Mouse (Mus musculus) right cerebral cortex, adult 2 months (tissue): ENCODE measurements around the gene Gm29666.
A peak's percentile ranks its signal among the peaks of the same experiment; 100 is the strongest.

Experiments
- DNase-seq, 2 experiments: peaks; one replicate each; pipeline ENCODE4 v3.0.0; 2021 to 2022; ENCODE audit warnings: low spot score in 2 of 2

Gene Gm29666

GRCm38 (mm10) chr15:84919938-84920337 lies at the start of gene Gm29666:
Gene Gm29666 (minus strand): TSS chr15:84920038.
- no peak for DNase-seq

GRCm38 (mm10) chr15:84968534-84968933 lies 48.7 kb upstream of the Gm29666 start:
- no peak for DNase-seq

- no peak for DNase-seq
Observed at GRCm38 (mm10) chr15:84965575-84966360, 45.9 kb upstream of the Gm29666 start.

GRCm38 (mm10) chr15:84964771-84965170 lies 44.9 kb upstream of the Gm29666 start:
- no peak for DNase-seq

- no peak for DNase-seq
Observed at GRCm38 (mm10) chr15:84962518-84962917, 42.7 kb upstream of the Gm29666 start.

- peak; percentile 77 for DNase-seq
Observed at GRCm38 (mm10) chr15:84960692-84961091, 40.9 kb upstream of the Gm29666 start.

GRCm38 (mm10) chr15:84959891-84960290 lies 40.1 kb upstream of the Gm29666 start:
- no peak for DNase-seq

GRCm38 (mm10) chr15:84958331-84958730 lies 38.5 kb upstream of the Gm29666 start:
- no peak for DNase-seq

- DNase-seq: peak; percentile 71 to 75
Observed at GRCm38 (mm10) chr15:84957851-84958250, 38.0 kb upstream of the Gm29666 start.

- no peak for DNase-seq
Observed at GRCm38 (mm10) chr15:84953259-84953658, 33.4 kb upstream of the Gm29666 start.

GRCm38 (mm10) chr15:84950053-84950452 lies 30.2 kb upstream of the Gm29666 start:
- DNase-seq: peak; percentile 69 to 73

GRCm38 (mm10) chr15:84948990-84949389 lies 29.2 kb upstream of the Gm29666 start:
- DNase-seq: no peak

- DNase-seq: no peak
Observed at GRCm38 (mm10) chr15:84944319-84944718, 24.5 kb upstream of the Gm29666 start.

GRCm38 (mm10) chr15:84942647-84943285 lies 22.9 kb upstream of the Gm29666 start:
- DNase-seq: peak in 1 of 2 experiments; percentile 64

- no peak for DNase-seq
Observed at GRCm38 (mm10) chr15:84940102-84940501, 20.3 kb upstream of the Gm29666 start.

GRCm38 (mm10) chr15:84934901-84935300 lies 15.1 kb upstream of the Gm29666 start:
- peak; percentile 59 to 66 for DNase-seq

- no peak for DNase-seq
Observed at GRCm38 (mm10) chr15:84932351-84932750, 12.5 kb upstream of the Gm29666 start.

GRCm38 (mm10) chr15:84925495-84926018 lies 5.7 kb upstream of the Gm29666 start:
- no peak for DNase-seq

GRCm38 (mm10) chr15:84924781-84925315 lies 5.0 kb upstream of the Gm29666 start:
- DNase-seq: no peak

- DNase-seq: no peak
Observed at GRCm38 (mm10) chr15:84923508-84924181, 3.8 kb upstream of the Gm29666 start.

GRCm38 (mm10) chr15:84922884-84923507 lies 3.2 kb upstream of the Gm29666 start, which contains the start of gene Nup50:
Gene Nup50 (plus strand): TSS chr15:84923411.
- peak; percentile 100 for DNase-seq
